Comparison of ENCODE assay signal across 21 mouse cellular contexts in the genomic region with DNA sequence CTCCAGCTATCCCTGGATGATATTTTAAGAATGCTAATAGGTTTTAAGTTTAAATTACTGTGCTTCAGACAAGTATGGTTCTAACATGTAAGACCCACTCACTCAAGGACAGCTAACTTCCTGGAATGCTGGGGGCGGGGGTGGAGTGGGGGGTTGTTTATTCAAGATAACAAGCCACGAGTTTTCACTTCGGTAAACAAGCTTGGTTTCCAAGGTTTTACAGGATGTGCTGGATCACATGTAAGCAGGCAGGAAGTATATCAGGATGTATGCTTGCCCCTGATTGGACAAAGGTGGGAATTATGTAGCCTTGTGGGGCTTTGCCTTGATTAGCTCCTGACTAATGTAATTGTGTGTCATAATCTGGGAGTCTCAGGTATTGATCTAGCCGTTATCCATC.
DNase-seq lines count a peak whose midpoint lies in the region; ATAC-seq lines count a peak whose summit lies in the region.
"Had no signal": no experiment of that assay in that cellular context is flagged by ENCODE, and none has a peak within 500 bp of the region (broad histone marks: within the 10 kb centered on the region; RNA-seq: fewer than 3 reads in every experiment).

No protein-coding gene starts in this region.

- no peak overlapping the region for H3K27ac ChIP-seq in heart, embryonic 11.5 days (ENCODE audit: low read depth, low read length)
- no peak overlapping the region for H3K27ac ChIP-seq in kidney, embryonic 16.5 days (ENCODE audit: low read length)
- no peak overlapping the region for H3K27ac ChIP-seq in kidney, embryonic 15.5 days
- H3K27ac ChIP-seq in lung, embryonic 16.5 days (ENCODE audit: low read length): no peak overlapping the region
- H3K27ac ChIP-seq: forebrain, embryonic 15.5 days; hindbrain, embryonic 14.5 days; intestine, embryonic 15.5 days; lung, embryonic 15.5 days had no signal

- DNase-seq in heart, postnatal 4 days: no peak
- no peak for DNase-seq in lung, postnatal 14 days
- no peak for DNase-seq in gastrocnemius, postnatal 14 days
- no peak for DNase-seq in MN1 (ENCODE audit: low spot score)
- DNase-seq: cerebellum, adult 11 months; cerebellum, postnatal 10 days; layer of hippocampus, postnatal 36 days; right cerebral cortex, postnatal 14 days; spleen, adult 18-20 months; thymus, adult 18-20 months; thymus, postnatal 4 days had no signal

- intact Hi-C loops in gastrocnemius, postnatal 14 days (cut with DNase I; ENCODE audit: low total_unique reads): no loop called here

- 0 out of 2 replicates have a peak, but pooled peaks have one; percentile 26 for ATAC-seq in heart, embryonic 11.5 days (replicated peaks; ENCODE audit: insufficient number of reproducible peaks, low FRiP score, low TSS enrichment)
- ATAC-seq in kidney, embryonic 16.5 days (ENCODE audit: low FRiP score, low TSS enrichment): peak; percentile 12; the same call in 1 of the 2 replicates
- no peak for ATAC-seq in kidney, embryonic 15.5 days (replicated peaks; ENCODE audit: low FRiP score)
- ATAC-seq in lung, embryonic 16.5 days (ENCODE audit: low read depth): peak; percentile 71
- ATAC-seq: forebrain, embryonic 15.5 days; intestine, embryonic 15.5 days; midbrain, embryonic 16.5 days had no signal

- no peaks in the 10 kb centered on the region for H3K27me3 ChIP-seq in heart, embryonic 11.5 days (ENCODE audit: control insufficient read depth, insufficient read depth, low read length)
- H3K27me3 ChIP-seq in kidney, embryonic 16.5 days (ENCODE audit: insufficient read depth, low read length): no peaks in the 10 kb centered on the region
- H3K27me3 ChIP-seq in kidney, embryonic 15.5 days: no peaks in the 10 kb centered on the region
- no peaks in the 10 kb centered on the region for H3K27me3 ChIP-seq in lung, embryonic 16.5 days (ENCODE audit: control insufficient read depth, insufficient read depth, low read depth, low read length)
- H3K27me3 ChIP-seq: CH12.LX; forebrain, embryonic 15.5 days; intestine, embryonic 15.5 days; lung, embryonic 15.5 days had no signal

- H3K9me3 ChIP-seq in heart, embryonic 11.5 days (replicated peaks; ENCODE audit: control insufficient read depth, low read length): no peaks in the 10 kb centered on the region
- H3K9me3 ChIP-seq in kidney, embryonic 16.5 days (ENCODE audit: low read length): no peaks in the 10 kb centered on the region
- H3K9me3 ChIP-seq in kidney, embryonic 15.5 days (replicated peaks): no peaks in the 10 kb centered on the region
- no peaks in the 10 kb centered on the region for H3K9me3 ChIP-seq in lung, embryonic 16.5 days (ENCODE audit: control insufficient read depth, low read length)
- H3K9me3 ChIP-seq: forebrain, embryonic 15.5 days; intestine, embryonic 15.5 days; lung, embryonic 15.5 days had no signal

- no peak overlapping the region for H3K4me2 ChIP-seq in heart, embryonic 11.5 days
- no peak overlapping the region for H3K4me2 ChIP-seq in kidney, embryonic 16.5 days (replicated peaks; ENCODE audit: low read depth, low read length)
- no peak overlapping the region for H3K4me2 ChIP-seq in kidney, embryonic 15.5 days
- no peak overlapping the region for H3K4me2 ChIP-seq in lung, embryonic 16.5 days (ENCODE audit: low read depth, low read length)
- H3K4me2 ChIP-seq: forebrain, embryonic 15.5 days; hindbrain, embryonic 14.5 days; intestine, embryonic 15.5 days; lung, embryonic 15.5 days had no signal

- WGBS in heart, embryonic 11.5 days (ENCODE audit: insufficient replicate concordance): 27% methylated on average over 4 of the region's 4 CpGs
- 43% methylated on average over 4 of the region's 4 CpGs for WGBS in kidney, embryonic 16.5 days
- 44% methylated on average over 4 of the region's 4 CpGs for WGBS in kidney, embryonic 15.5 days
- 15% methylated on average over 4 of the region's 4 CpGs for WGBS in lung, embryonic 16.5 days

- no peak overlapping the region for H3K4me3 ChIP-seq in heart, embryonic 11.5 days (ENCODE audit: low read depth, low read length)
- H3K4me3 ChIP-seq in kidney, embryonic 16.5 days (ENCODE audit: low read length): no peak overlapping the region
- no peak overlapping the region for H3K4me3 ChIP-seq in kidney, embryonic 15.5 days (replicated peaks)
- H3K4me3 ChIP-seq in lung, embryonic 16.5 days (ENCODE audit: low read length): no peak overlapping the region
- H3K4me3 ChIP-seq: forebrain, embryonic 15.5 days; intestine, embryonic 15.5 days; lung, embryonic 15.5 days had no signal

- no peaks in the 10 kb centered on the region for H3K36me3 ChIP-seq in heart, embryonic 11.5 days (ENCODE audit: control insufficient read depth, insufficient read depth, low read length)
- no peaks in the 10 kb centered on the region for H3K36me3 ChIP-seq in kidney, embryonic 16.5 days (ENCODE audit: insufficient read depth, low read length)
- no peaks in the 10 kb centered on the region for H3K36me3 ChIP-seq in kidney, embryonic 15.5 days
- H3K36me3 ChIP-seq in lung, embryonic 16.5 days (ENCODE audit: control insufficient read depth, insufficient read depth, low read length): no peaks in the 10 kb centered on the region
- H3K36me3 ChIP-seq: forebrain, embryonic 15.5 days; intestine, embryonic 15.5 days; lung, embryonic 15.5 days had no signal

- H3K4me1 ChIP-seq in heart, embryonic 11.5 days (ENCODE audit: control insufficient read depth, insufficient read depth, low read length): no peaks in the 10 kb centered on the region
- no peaks in the 10 kb centered on the region for H3K4me1 ChIP-seq in kidney, embryonic 16.5 days (ENCODE audit: insufficient read depth, low read length)
- 0 out of 2 replicates have a peak, but pooled peaks cover 2% of the 10 kb centered on the region for H3K4me1 ChIP-seq in kidney, embryonic 15.5 days
- H3K4me1 ChIP-seq in lung, embryonic 16.5 days (replicated peaks; ENCODE audit: control insufficient read depth, insufficient read depth, low read length): 0 out of 2 replicates have a peak, but pooled peaks cover 2% of the 10 kb centered on the region
- H3K4me1 ChIP-seq: forebrain, embryonic 15.5 days; intestine, embryonic 15.5 days had no signal

- no peak overlapping the region for H3K9ac ChIP-seq in heart, embryonic 11.5 days (ENCODE audit: low read depth, low read length)
- no peak overlapping the region for H3K9ac ChIP-seq in kidney, embryonic 16.5 days (replicated peaks; ENCODE audit: low read length)
- H3K9ac ChIP-seq in kidney, embryonic 15.5 days: no peak overlapping the region
- H3K9ac ChIP-seq in lung, embryonic 16.5 days (ENCODE audit: low read length): no peak overlapping the region
- H3K9ac ChIP-seq: forebrain, embryonic 15.5 days; hindbrain, embryonic 14.5 days; intestine, embryonic 15.5 days; lung, embryonic 15.5 days had no signal
